Mouse (Mus musculus) kidney, postnatal 0 days (tissue): ENCODE data around the gene Osbpl5. TPM values are rescaled to one million over a fixed set of nuclear protein-coding genes. Genes with fewer than 3 reads are reported as not detected.
A peak's percentile ranks its signal among the peaks of the same experiment; 100 is the strongest.

Experiments used
- ATAC-seq: fragments of 200-750 bp; cut with Nextera tagmentation; replicated peaks from 2 replicates; pipeline ENCODE4 v1.8.0; 2017; ENCODE audit warnings: low read depth, moderate number of reproducible peaks, moderate TSS enrichment, moderate library complexity; ENCODE audit not compliant: low FRiP score
- DNase-seq: peaks from one replicate; pipeline ENCODE4 v3.0.0-alpha.2; 2016; ENCODE audit warnings: low spot score
- H3K27ac ChIP-seq: fragments of 300-500 bp; sonication (generic); 2 replicates; pipeline ENCODE4 v1.5.1; 2014; ENCODE audit warnings: mild to moderate bottlenecking
- H3K27me3 ChIP-seq: fragments of 300-500 bp; sonication (generic); 2 replicates; pipeline ENCODE4 v1.6.1; 2014; ENCODE audit warnings: low read length, mixed read lengths; ENCODE audit not compliant: insufficient read depth
- H3K36me3 ChIP-seq: fragments of 300-500 bp; sonication (generic); 2 replicates; pipeline ENCODE4 v1.6.1; 2014; ENCODE audit warnings: low read length, mixed read lengths; ENCODE audit not compliant: insufficient read depth
- H3K4me1 ChIP-seq: fragments of 300-500 bp; sonication (generic); replicated peaks from 2 replicates; pipeline ENCODE4 v1.6.1; 2014; ENCODE audit warnings: antibody characterized with exemption, low read length, mixed read lengths; ENCODE audit not compliant: insufficient read depth
- H3K4me2 ChIP-seq: fragments of 300-500 bp; sonication (generic); 2 replicates; pipeline ENCODE4 v1.6.1; 2014; ENCODE audit warnings: mild to moderate bottlenecking, low read length, moderate library complexity, mixed read lengths
- H3K4me3 ChIP-seq: fragments of 300-500 bp; sonication (generic); replicated peaks from 2 replicates; pipeline ENCODE4 v1.5.1; 2014; ENCODE audit warnings: low read depth, low read length
- H3K9ac ChIP-seq: fragments of 300-500 bp; sonication (generic); 2 replicates; pipeline ENCODE4 v1.6.1; 2014; ENCODE audit warnings: low read depth, low read length
- H3K9me3 ChIP-seq: fragments of 300-500 bp; sonication (generic); replicated peaks from 2 replicates; pipeline ENCODE4 v1.6.1; 2016; ENCODE audit warnings: low read length, inconsistent platforms, mixed read lengths
- CTCF ChIP-seq: IDR thresholded peaks from 2 replicates; pipeline ENCODE4 v1.5.1; 2016; ENCODE audit warnings: antibody characterized with exemption, low read depth, mild to moderate bottlenecking, moderate library complexity
- WGBS: fragments of 180-500 bp; shearing (Covaris S2); extraction: QIAGEN DNeasy Blood & Tissue Kit; methylation state at CpG from one replicate; pipeline ENCODE4 v1.1.7; 2014; 5-methylcytosine and 5-hydroxymethylcytosine counted together
- polyA plus RNA-seq: library from polyadenylated mRNA; unstranded; fragments of >200 nt; fragmentation: Nextera tagmentation; extraction: Ambion mirVana; gene quantifications from 2 replicates; pipeline ENCODE4 v1.2.1, GENCODE M21; 2015

Osbpl5 gene
- polyA plus RNA-seq, 1 experiment from 2014 or later = 29.0 TPM

DNA sequence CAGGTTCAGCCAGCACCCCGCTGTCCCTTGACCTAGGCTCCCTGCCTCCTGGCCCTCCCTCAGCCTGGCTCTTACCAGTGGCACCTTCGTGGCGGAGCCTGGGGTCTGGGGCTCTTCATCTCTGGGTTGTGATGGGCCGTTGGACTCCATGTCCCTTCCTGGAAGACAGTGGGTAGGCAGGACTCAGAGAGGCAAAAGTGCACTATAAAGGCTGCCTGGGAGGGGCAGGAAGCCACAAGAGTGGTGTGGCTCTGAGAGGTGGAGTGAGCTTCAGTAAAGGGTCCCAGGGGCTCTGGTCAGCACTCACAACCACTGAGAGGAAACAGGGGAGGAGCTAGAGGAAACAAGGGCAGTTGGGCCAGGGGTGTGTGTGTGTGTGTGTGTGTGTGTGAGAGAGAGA lies 43.4 kb downstream of the Osbpl5 start:
- no peaks in the 10 kb centered on the region for H3K27me3 ChIP-seq
- DNase-seq = peak; percentile 13
- ATAC-seq = no peak
- H3K36me3 ChIP-seq = peaks cover 32% of the 10 kb centered on the region
- no peak overlapping the region for H3K4me3 ChIP-seq
- no peak overlapping the region for H3K9ac ChIP-seq
- H3K9me3 ChIP-seq = no peaks in the 10 kb centered on the region
- TF ChIP-seq CTCF = no peak
- H3K27ac ChIP-seq = no peak overlapping the region
- peaks cover 11% of the 10 kb centered on the region for H3K4me1 ChIP-seq
- 59% methylated on average over 4 of the region's 4 CpGs for WGBS
- no peak overlapping the region for H3K4me2 ChIP-seq

DNA sequence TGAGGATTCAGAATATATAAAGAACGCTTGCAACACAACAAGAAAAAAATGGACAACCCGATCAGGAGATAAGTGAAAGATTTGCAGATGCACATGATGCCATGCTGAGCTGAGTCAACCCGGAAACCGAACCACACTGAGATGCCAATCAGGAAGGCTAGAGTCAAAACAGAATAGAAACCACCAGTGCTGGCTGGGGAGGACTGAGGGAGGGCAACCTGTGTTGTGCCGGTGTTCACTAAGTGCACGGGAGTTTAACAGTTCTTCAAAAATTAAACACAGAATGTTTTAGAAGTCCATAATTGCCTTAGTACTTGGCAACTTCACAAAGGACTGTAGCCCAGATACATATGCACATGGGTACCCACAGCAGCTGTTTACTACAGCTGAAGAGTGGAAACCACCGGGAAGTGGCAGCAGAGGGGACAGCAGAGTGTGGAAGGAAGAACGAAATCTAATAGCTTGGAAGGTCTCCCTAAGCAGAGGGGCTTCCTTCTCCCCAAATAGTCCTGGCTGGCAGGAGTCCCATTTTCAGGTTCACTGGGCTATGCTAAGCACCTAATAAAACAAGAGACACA lies 43.9 kb downstream of the Osbpl5 start:
- Histone ChIP-seq H3K4me3 (no peak overlapping the region), H3K27ac (no peak overlapping the region; the same call in 1 of the 2 replicates)

DNA sequence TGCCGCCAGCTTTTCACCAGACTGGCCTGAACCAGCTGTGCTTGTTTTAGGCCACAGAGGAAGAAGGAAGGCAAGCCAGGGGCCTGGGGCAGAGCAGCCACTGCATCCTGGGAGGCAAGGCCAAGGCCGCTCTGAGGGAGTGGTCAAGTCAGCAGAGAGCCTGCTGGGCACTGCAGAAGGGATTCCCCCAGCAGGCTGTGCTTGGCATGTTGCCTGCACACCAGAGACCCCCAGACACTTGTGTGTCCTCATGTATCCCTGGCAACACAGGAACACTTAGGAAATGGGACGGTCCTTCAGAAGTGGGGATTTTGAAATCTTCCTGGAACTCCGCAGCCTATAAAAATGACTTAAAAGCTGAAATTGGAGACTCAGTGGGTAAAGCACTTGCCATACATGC lies 44.8 kb downstream of the Osbpl5 start:
- no peaks in the 10 kb centered on the region for H3K9me3 ChIP-seq
- no peak for ATAC-seq

More for the DNA sequence above, 43.9 kb downstream of the Osbpl5 start:
- no peaks in the 10 kb centered on the region for H3K27me3 ChIP-seq
- H3K36me3 ChIP-seq = peaks cover 32% of the 10 kb centered on the region
- 79% methylated on average over 8 of the region's 8 CpGs for WGBS
- peak; percentile 19 for DNase-seq
- H3K9me3 ChIP-seq = no peaks in the 10 kb centered on the region
- H3K9ac ChIP-seq = no peak overlapping the region
- H3K4me1 ChIP-seq = 0 out of 2 replicates have a peak, but pooled peaks cover 8% of the 10 kb centered on the region
- no peak for ATAC-seq
- no peak for TF ChIP-seq CTCF
- no peak overlapping the region for H3K4me2 ChIP-seq

DNA sequence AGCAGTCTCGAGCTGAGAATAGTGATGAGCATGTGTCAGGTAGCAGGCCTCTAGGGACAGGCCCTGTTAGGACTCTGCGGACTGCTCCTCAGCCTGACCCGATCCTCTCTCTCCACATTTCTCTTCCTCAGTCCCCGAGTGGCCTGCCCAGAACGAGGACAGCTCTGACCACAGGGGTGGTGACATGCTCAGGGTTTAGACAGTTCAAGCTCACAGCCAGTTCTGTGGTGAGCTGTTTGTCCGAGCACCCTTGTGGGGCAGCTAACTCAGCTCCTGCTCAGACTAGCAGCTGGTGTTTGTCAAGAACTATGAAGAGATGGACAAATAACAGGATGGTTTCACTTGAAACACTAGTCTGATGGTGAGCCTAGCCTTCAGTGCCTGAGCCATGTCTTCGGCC lies 45.4 kb downstream of the Osbpl5 start:
- Histone ChIP-seq H3K9me3 (no peaks in the 10 kb centered on the region), H3K27ac (0 out of 2 replicates have a peak overlapping the region, but pooled peaks have one; percentile 1), H3K4me3 (no peak overlapping the region), H3K36me3 (peaks cover 32% of the 10 kb centered on the region), H3K9ac (no peak overlapping the region), H3K4me1 (0 out of 2 replicates have a peak, but pooled peaks cover 8% of the 10 kb centered on the region), H3K27me3 (no peaks in the 10 kb centered on the region), H3K4me2 (no peak overlapping the region)
- TF ChIP-seq CTCF = no peak
- WGBS = 79% methylated on average over 7 of the region's 7 CpGs
- no peak for DNase-seq
- ATAC-seq = no peak

More for the DNA sequence above, 44.8 kb downstream of the Osbpl5 start:
- 0 out of 2 replicates have a peak, but pooled peaks cover 8% of the 10 kb centered on the region for H3K4me1 ChIP-seq
- H3K36me3 ChIP-seq = peaks cover 32% of the 10 kb centered on the region
- no peak overlapping the region for H3K4me2 ChIP-seq
- no peak overlapping the region for H3K9ac ChIP-seq
- H3K27me3 ChIP-seq = no peaks in the 10 kb centered on the region
- H3K27ac ChIP-seq = 0 out of 2 replicates have a peak overlapping the region, but pooled peaks have one; percentile 1
- TF ChIP-seq CTCF = no peak
- peak; percentile 25 for DNase-seq
- 52% methylated on average over 4 of the region's 4 CpGs for WGBS
- no peak overlapping the region for H3K4me3 ChIP-seq

DNA sequence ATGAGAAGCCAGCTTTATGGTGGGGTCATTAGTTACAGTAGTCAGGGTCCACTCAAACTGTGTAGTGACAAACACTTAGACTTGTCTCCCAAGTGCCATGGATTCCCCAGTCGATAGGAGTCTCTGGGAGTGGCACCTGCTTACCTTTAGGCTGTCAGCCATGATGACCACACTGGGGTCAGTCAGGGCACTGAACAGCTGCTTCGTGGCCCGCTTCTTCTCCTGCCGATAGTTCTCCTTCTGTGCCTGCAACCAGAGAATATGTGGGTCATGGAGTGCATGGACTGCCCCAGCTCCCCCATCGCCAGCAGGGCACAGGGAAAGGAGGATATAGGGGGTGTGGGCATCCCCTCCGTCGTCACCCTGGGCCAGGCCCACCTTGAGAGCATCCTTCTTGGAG lies 47.4 kb downstream of the Osbpl5 start:
- Histone ChIP-seq H3K9me3 (no peaks in the 10 kb centered on the region), H3K4me3 (no peak overlapping the region), H3K27ac (no peak overlapping the region), H3K4me1 (0 out of 2 replicates have a peak, but pooled peaks cover 8% of the 10 kb centered on the region), H3K4me2 (no peak overlapping the region), H3K36me3 (peaks cover 41% of the 10 kb centered on the region), H3K9ac (no peak overlapping the region), H3K27me3 (no peaks in the 10 kb centered on the region)
- no peak for TF ChIP-seq CTCF
- 85% methylated on average over 7 of the region's 7 CpGs for WGBS
- no peak for DNase-seq
- no peak for ATAC-seq

DNA sequence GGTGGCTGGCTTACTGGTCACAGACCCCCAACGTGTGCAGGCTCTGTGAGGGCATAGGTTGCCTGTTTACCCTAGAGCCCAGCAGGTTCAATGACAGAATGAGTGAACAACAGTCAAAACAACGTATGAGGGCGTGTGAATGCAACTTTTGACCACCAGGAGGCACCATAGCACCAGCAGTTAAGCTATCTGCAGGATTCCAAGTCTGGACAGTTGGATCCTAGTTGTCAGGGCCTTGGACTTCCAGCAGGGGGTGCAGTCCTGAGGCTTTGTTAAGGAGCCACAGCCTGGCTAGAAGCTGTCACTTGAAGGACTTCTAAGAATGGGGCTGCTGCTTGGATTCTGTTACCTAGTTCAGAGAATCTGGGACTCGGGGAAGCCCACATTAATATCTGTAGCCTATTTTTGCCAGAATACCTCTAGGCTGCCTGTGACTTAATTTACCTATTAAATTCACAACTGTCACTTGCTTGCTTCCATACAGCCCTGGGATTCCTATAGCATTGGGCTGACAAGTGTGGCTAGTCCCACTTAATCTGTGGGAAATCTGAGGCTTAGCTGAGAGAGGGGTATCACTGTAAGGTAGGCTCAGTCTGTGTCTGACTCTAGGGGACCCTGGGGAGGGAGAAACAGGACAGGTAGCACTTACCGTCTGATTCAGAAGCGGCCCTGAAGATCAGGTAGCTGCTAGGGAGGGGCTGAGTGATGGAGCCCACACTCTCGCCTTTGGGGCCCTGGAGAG lies 49.9 kb downstream of the Osbpl5 start:
- H3K4me1 ChIP-seq = no peaks in the 10 kb centered on the region
- H3K4me2 ChIP-seq = no peak overlapping the region
- TF ChIP-seq CTCF = peak; percentile 100
- H3K4me3 ChIP-seq = no peak overlapping the region
- no peaks in the 10 kb centered on the region for H3K27me3 ChIP-seq
- no peak overlapping the region for H3K9ac ChIP-seq
- H3K27ac ChIP-seq = no peak overlapping the region
- WGBS = 37% methylated on average over 7 of the region's 7 CpGs
- peak; percentile 70 for ATAC-seq
- H3K36me3 ChIP-seq = peaks cover 44% of the 10 kb centered on the region
- peak; percentile 98 for DNase-seq
- no peaks in the 10 kb centered on the region for H3K9me3 ChIP-seq
